Mouse (Mus musculus): Measurements from ENCODE around the gene Gng13.
"Not testable (repeated sequence)": the region's sequence is repeated elsewhere in the genome, so short reads cannot be mapped to it uniquely, and the experiment has no call there.

Gene Gng13

DNA sequence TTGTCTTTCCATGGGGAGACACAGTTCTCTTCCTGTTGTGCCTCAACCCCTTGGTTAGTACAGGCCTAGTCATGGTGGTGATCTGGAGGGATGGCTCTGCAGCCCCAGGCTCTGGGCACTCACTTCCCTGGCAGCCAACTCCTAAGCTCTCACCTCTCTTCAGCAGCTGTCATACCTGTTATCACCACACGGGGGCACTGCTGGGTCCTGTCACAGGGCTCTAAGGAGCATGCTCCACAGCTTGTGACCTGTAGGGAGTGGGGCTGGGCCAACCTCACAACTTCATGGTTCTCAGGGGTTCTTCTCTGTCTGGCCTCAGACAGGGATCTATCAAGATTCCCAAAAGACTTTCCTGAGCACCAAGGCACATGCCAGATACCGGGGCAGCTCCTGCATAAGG is 15.1 kb downstream of the Gng13 start:
- intact Hi-C loops (cut with DNase I), result loop anchor here (1.0 kb wide), 1 partner anchor 69 kb away; no protein-coding TSS in a partner anchor

DNA sequence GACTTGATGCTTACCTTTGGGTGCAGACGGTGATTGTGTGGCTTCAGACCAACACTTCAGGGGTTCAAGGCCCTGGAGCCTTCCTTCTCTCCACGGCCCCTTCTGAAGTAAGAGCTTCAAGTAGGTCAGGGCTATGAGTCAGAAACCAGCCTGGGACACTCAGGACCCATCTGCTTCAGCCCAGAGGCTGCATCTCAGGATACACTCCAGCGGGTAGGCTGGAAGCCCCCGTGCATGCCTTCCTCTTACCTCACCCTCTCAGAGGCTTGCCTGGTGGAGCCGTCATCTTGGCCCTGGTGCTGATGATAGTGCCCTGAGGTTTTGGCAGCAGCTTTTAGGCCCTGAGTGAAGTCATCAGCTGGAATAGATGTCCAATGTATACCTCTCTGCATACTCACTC is 18.3 kb downstream of the Gng13 start:
- intact Hi-C loops (cut with DNase I), result loop anchor here (5.0 kb wide), 1 partner anchor 37 kb away; the partner anchor contains the start of gene Narfl

DNA sequence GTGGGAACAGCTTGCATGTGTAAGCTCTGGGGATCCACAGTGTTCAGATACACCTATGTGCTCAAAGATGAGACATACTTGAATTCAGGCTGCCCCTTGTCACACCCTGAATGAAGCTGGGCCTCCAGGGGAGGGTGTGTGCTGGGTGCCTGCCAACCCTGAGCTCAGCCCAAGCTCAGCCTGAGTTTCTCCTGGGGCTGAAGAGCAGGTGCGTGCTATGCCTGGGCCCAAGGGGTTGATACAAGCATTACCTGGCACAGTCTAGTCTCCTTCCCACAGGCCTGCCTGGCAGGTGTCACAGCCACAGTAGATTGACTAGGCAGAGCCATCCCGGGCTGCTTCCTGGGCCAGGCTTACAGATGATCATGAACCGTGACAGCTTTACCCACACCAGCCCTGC is 18.8 kb downstream of the Gng13 start, which contains the start of gene Mslnl:
TSS of gene Mslnl (plus strand) at position 298 of the 400 bp plus-strand sequence.
- intact Hi-C loops (cut with DNase I), result loop anchor here (5.0 kb wide), 1 partner anchor 37 kb away; the partner anchor contains the start of gene Narfl

DNA sequence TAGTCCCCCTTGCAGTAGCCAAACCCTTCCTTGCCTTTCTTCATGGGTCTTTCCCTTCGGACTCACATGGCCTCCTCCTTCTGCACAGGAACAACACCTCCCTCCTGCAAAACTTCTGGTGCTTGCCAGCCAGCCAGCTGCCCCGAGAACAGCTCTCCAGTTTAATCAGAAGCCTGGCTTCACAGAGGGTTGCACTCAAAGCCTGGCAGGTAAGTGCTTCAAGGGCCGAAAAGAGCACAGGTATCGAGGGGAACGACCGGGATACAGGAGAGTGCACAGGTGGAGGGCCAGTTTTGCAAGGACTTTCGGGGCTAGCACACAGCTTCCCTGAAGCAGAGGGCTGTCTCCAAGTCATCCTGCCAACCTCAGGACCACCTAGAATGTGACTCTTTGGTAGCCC is 21.9 kb downstream of the Gng13 start:
- intact Hi-C loops (cut with DNase I), result loop anchor here (5.0 kb wide), 1 partner anchor 33 kb away; the partner anchor contains the start of gene Narfl

DNA sequence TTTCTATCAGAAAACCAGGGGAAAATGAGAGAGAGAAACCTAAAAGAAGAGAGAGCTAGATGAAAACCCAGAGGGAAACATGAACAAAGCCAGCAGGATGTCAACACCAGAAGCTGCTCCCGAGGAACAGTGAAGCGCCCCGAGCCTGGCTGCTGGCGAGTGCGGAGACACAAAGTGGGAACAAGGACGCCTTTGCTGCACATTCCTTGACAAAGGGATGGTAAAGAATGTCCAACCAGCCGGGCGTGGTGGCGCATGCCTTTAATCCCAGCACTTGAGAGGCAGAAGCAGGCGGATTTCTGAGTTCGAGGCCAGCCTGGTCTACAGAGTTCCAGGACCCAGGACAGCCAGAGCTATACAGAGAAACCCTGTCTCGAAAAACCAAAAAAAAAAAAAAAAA is 24.5 kb downstream of the Gng13 start:
- intact Hi-C loops (cut with DNase I), result not testable (repeated sequence)

DNA sequence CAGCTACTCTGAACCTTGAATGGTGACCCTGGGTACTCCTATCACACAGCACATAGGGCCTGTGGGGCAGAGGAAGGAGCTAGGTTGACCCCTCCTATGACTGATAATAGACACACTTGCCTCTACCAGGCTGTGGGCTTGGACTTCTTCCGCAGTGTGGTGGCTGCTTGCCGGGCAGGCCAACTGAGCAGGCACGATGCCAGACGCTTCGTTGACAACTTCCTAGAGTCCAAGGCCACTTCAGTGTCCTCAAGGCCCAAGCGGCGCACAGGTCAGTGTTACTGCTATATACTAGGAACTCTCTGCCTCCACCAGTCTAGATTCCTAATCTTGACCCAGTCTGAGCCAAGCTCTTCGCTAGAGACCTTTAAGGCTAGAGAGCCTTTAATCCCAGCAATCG is 26.9 kb downstream of the Gng13 start:
- intact Hi-C loops (cut with DNase I), result no loop called here

DNA sequence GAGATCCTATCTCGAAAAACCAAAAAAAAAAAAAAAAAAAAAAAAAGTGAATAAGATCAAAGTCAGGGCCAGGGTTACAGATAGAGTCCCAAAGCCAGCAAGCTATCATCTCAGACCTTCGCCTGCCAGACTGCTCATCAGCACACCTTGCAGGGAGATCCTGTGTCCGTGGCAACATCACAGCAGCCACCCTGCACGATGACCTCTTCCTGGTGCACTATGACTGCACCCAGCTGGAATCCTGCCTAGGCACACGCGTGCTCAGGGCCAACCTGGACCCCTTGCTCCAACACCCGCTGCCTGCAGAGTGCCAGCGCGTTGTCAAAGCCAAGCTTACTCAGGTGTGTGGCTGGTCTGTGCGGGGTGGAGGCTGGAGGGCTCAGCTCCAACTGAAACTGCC is 27.3 kb downstream of the Gng13 start:
- intact Hi-C loops (cut with DNase I), result no loop called here

DNA sequence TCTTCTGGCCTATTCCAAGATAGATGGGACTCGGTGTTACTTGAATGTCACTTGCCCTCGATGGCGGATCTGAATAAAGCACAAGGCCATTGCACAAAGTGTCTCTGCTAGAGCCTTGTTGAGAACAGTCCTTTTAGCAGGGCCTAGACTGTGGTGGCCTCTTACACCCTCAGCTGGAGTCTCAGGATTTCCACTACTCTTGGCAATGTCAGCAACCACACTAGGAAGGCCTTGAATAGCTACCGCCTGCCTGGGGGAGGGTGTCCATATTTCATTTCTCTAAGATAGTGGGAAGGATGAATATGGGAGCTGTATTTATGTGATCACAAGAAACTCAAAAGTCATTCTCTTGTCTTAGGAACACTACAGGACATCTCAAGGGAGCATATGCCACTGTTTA is 31.3 kb downstream of the Gng13 start:
- intact Hi-C loops (cut with DNase I), result no loop called here

DNA sequence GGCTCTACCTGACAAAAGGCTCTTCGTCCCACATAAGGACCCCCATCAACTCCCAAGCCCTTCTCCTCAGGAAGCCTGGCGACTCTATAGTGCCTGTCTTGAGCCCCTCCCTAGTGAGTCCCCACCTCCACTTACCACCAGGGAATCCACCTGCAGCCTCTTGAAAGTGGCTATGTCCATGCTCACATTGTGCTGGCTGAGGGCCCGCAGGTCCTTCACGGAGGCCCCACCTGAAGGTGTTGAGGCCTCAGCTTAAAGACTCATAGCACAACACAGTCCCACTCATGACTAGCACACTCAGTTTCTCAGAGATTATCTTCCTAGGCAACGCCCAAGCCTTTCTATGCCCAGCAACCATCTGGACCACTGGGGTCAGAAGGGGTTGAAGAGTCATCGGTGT is 32.3 kb downstream of the Gng13 start:
- intact Hi-C loops (cut with DNase I), result no loop called here

DNA sequence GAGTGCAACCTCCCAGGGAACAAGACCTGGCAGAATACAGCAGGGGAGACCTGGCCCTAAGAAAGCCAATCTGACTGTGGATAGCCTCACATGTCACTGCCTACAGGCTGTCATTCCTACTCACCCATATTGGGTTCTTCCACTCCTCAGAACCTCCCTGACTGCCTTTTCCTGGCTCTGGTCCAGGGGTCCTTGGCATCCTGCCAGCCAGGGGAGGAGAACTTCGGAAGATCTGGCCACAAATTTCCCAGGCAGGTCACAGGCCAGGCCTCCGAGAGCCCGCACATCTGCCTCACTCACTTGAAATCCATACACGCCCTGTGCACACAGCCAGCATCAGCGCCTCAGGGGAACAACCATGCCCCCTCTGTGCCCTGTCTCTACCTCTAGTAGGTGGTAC is 34.5 kb downstream of the Gng13 start:
- intact Hi-C loops (cut with DNase I), result no loop called here

DNA sequence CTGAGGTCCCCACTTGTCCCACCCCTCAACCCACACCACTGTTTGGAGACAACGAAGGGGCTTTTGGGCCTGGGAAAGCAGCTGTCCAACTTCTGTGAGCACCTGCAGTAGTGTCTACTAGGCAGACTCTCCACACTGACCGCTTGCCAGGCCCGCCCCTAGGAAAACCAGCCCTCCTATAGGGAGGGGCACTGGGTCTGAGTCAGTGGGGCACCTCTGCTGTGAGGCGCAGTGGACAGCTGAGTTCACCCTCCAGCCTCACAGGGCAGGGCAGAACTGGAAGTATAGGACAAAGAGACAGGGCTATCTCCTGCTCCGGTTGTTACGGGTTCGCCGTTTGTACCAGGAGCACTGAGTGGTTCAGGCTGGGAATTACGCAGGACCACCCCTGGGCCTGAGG is 37.3 kb downstream of the Gng13 start, which contains the start of gene Msln:
TSS of gene Msln (minus strand) at position 138 of the 400 bp plus-strand sequence.
- intact Hi-C loops (cut with DNase I), result no loop called here

DNA sequence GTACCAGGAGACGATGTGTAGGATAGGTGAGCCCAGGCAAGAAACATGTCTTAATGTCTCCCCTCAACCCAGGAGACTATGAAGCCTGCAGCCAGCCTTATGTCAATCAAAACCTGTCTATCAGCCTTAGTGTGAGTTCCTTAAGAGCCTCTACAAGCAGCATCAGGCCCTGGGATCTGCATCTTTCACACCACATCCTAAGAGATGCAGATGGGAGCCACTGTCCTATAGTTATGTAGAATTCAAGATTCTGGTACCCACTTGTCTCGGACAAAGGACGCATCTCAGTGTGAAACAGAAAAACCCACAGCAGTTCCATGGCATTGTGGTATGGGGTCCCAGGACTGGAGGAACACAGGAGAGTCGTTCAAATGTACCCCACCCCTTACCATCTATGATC is 38.1 kb downstream of the Gng13 start:
- intact Hi-C loops (cut with DNase I), result no loop called here

DNA sequence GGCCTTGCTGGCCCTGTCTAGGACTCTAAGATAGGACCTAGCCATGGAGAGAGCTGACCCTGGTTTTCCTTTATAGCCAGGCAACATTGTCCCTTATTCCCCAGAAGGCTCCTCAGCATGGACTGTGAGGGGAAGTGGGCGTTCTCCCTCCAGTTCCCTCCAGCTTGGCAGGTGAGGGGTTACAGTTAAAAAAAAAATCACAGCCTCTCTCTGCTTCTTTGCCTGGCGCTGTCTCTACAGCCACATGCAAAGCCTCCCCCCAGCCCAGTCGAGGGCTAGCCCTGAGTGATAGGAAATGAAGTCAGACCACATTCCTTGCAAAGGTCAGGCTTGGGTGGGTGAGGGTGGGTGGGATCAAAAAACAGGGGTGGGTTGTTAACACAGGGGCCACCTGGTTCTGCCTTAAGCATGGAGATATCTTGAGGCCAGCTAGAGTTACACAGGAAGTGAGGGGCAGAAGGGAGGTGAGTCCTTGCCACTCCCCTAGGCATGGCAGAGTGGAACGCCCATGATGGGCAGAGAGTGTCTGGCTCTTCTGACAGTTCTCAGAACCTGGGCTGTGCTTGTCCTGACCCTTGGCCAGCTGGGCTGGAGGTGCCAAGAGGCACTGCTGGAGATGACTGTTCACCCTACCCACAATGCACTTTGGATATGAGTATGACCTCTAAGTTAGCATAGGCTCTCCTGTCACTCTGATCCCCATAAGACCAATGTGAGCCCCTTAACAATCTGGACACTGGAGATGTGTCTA is 38.8 kb downstream of the Gng13 start:
- intact Hi-C loops (cut with DNase I), result no loop called here

DNA sequence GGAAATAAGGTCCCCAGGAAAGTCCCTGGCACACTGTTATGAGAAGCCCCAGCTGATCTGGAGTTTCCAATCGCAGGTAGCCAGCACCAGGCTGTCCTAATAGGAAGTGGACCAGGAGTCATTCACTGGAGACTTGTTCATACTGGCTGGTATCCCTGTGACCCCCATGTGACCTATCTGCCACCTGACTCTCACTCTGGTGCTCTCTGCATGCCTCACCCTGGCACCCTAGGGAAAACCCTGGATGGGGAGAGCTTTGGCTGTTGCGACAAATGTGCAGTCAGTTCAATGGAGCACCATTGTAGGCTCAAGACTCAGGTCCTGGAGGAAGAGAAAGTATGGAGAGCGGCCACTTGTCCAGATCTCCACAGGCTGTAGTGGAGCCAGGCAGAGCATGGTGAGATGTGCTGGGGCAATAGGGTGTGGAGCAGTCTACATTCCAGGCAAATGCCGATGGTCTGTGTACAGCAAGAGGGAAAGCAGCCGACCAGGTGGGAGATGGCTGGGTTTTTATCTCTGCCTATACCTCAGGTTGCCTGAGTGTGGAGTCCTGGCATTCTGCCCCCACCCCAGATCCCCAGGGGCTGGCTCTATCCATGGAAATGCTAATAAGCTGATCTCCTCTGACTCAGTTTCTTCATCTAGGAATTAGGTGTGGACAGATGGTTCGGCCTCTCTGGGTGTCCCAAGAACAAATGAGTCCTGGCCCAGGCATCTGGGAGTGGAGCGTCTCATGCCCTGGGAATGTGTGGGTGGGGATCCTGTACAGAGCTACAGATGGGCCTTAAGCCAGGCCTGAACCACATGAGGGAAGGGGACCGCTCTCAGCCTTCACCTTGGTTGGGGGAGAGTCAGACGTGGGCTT is 39.6 kb downstream of the Gng13 start:
- intact Hi-C loops (cut with DNase I), result no loop called here

DNA sequence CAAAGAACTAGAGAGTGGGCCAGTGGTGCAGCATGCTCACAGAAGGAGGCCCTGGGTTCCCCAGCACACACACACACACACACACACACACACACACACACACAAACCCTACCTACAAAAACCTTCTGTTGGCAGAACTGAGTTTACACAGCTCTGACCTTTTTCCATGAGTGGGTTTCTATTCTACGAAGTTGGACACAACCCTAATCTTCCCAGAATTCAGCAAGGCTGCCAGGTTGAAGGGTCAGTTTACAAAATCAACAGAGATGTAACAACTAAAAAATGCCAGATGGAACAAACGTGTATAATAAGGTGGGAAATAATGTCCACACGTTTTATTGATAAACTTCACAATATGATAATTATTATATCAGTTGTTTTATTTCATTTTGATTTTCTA is 40.7 kb downstream of the Gng13 start:
- intact Hi-C loops (cut with DNase I), result no loop called here

DNA sequence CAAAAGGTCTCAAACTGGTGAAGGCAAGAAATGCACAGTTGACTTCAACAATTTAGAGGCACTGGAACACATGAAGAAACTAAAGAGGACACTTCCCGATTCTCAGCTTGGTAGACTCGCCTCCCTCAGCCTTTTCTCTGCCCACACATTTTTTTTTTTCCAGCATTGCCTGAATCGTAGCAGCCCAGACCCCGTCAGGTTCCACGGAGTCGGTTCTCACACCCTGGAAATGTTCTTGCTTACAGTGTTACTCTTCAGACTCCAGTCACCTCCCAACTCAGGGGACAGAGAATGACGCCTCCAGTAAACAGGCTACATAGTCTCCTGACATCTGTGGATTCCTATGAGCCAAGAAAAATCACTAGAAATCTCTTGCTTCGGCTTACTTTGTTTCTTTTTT is 43.2 kb downstream of the Gng13 start:
- intact Hi-C loops (cut with DNase I), result no loop called here

DNA sequence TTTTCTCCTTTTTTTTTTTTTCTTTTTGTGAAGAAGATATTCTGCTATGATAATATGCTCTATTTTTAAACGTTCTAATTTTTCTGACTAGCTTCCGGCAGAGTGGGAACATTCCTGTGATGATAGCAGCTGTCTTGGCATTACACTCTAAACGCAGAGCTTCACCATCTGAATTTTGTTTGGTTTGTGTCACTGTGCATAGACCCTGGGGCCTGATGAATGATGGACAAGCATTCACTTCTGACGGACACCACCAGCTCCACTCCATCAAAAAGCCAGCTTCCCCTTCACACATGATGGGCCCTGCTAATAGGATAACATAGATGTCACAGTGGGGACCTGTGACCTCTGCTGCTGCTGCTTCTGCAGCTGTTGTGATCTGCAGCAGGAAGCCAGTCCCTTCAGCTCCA is 44.6 kb downstream of the Gng13 start:
- intact Hi-C loops (cut with DNase I), result no loop called here

DNA sequence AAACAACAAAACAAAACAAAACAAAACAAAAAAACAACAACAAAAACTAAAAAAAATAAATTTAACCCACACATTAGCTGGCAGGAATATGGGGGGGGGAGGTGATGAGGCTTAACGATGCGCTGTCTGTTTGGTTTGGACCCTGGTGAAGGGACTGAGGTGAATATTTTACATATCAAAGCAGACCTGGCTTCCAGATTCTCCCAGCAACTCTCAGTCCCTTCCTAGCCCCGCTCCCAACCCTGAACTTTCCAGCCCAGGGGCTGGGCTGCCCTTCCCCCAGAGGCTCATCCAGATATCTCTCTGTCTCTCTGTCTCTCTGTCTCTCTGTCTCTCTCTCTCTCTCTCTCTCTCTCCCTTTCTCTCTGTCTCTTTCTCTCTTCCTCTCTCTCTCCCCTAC is 45.6 kb downstream of the Gng13 start:
- intact Hi-C loops (cut with DNase I), result no loop called here

DNA sequence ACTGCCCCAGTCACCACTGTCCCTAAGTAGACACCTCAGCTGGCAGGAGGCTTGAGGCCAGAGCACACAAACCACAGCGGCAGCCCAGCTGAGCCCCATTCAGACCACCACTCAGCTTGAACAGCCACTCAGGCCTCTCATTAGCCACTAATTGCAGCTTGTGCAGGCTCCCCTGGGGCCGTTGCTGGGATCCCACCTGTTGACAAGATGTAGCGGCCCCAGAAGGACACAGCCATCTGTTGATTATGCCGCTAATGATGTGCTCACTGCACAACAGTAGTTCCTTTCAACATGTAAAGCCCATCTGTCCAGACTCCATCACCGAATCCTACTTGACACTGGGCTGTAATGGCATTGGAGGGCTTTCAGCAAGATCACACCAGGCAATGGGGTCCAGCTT is 48.9 kb downstream of the Gng13 start:
- intact Hi-C loops (cut with DNase I), result no loop called here

All from adrenal gland (tissue).